Mouse (Mus musculus): ENCODE measurements at regions not wholly inside any gene's neighbourhood (a gene's known extent, or its start where the extent isn't known, plus 50 kb on each side); places are given as distances from the start of the nearest gene placed in this dataset.

DNA sequence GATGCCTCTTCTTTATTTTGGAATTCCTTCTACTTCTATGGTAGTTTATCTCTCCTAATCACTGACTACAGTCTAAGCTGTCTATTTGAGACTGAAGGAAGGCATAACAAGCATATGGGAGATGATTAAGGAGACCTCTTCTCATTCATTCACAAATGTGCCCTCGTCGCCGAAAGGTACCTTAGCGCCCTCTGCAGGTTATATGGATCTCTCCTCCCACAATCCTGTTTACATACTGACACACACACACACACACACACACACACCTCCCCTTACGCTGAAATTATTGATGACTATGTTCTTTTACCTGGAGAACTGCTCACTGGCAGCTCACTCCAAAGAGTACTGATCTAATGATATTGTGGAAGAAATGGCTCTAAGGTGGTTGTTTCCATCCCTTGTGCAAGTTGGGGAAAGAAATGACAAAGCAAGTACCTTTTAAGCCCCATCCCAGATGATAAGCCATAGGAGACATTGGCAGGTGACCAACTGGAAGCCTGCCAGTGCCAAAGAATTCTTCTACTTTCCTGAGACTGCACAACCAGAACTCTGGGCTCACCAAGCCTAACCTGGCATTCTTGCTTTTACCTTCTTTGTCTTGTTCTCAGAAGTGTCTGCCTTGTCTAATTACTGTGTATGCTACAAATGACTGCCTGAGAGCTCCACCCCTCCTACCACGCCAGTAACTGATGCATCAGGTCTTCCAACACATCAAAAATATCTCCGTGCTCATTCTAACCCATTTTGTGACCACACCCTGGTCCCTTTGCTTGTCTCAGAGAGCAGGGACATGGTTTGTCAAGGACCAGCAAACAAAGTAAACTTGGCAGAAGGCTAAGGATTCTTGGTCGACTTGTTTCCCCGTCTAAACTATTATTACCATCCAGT is 227.8 kb upstream of the Adgrl2 start:
- DNase-seq: no peak

DNA sequence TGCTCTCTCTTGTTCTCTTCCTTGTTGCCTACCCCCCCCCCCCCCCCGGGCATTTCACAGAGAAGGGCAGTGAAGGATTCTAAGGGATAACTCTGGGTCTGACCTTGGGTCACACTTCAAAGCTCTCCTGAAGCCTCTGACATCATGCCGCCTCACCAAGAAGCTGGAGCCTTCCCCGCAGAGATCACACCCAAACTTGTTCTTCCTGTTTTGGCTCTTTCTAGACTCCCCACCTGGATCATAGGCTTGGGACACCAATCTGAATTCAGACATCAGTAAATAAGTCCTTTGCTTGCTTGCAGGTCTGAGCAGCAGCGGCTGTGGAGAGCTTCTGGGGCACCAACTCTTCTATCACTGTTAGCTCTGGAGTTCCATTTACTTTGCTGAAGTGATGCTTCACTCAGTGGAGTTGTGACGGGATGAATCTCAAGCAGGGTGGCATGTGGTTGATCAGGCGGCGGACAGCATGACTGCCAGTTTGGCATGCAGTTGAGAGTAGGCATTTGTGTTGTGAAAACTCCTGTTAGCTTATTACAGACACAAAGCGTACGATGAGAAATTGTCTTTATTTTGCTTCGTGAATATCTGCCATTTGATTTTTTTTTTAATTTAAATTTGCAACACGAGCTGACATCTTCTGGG is 226.5 kb upstream of the Adgrl2 start:
- DNase-seq: no peak

DNA sequence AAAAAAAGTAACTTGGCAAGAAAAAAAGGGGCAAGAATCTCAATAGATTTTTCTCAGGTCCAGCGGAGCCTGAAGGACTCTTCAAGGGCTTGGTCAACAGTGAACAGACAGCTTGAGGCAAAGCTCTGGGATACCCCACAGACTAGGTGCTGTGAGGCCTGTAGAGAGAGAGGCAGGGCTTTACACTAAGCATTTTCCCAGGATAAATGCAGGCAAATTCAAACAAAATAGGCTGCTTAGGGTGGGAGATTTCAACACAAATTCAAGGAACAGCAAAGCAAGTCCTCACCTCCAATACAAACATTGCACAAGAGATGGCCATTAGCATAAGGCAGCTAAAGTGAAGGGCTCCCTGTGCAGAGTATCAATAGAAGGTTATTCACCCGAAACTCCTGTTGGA is 225.3 kb upstream of the Adgrl2 start:
- peak; percentile 41 for DNase-seq

DNA sequence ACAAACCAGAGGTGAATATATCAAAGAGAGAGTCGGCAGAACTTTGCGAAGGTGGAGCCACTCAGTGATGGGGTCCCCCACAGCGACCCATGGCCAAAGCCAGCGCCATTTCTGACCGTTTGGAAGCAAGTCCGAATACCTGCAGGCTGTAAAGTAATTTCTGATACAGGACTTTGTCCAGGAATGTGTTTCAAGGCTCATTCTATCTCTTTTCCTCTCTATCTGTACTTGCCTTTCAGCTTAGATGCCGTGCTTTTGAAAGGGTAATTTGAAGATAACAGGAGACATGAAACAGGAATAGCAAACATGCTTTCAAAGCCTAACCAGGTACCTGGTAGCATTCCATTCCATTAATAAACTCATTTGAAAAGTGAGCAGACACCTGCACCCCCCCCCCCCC is 221.6 kb upstream of the Adgrl2 start:
- no peak for DNase-seq

DNA sequence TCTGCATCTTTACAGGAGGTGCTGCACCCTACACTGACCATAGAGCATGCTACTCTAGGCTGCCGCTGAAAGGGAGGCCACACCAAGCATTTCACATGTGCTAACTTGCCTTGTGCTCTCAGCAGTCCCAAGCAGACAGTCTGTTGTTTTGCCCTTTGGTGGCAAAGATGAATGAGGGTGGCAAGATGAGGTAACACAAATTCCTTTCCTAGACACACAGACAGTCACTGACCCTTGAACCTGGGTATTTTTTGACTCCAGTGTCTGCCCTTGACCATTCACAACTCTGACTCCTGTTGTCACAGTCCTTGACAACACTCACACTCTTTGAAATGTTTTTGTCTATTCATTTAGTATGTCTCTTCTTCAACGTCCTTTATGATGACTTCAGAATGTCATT is 218.9 kb upstream of the Adgrl2 start:
- DNase-seq: no peak

DNA sequence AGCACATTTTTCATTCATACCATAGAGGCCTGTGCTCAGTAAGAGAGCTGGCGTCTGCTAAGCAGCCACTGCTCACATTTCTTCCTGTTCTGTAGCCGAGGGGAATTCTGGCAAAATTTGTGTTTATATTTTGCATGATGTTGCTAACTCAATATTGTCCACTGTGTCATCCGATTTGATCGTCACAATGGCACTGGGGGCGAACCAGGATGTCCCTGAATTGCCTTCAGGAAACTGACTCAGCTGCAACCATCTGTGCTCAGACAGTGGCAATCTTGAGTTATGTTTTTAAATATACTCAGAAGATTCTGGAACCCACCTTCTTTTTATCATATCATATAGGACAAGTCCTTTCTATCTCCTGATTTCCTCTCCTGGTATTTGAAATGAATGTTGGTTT is 213.1 kb upstream of the Adgrl2 start:
- DNase-seq: no peak

DNA sequence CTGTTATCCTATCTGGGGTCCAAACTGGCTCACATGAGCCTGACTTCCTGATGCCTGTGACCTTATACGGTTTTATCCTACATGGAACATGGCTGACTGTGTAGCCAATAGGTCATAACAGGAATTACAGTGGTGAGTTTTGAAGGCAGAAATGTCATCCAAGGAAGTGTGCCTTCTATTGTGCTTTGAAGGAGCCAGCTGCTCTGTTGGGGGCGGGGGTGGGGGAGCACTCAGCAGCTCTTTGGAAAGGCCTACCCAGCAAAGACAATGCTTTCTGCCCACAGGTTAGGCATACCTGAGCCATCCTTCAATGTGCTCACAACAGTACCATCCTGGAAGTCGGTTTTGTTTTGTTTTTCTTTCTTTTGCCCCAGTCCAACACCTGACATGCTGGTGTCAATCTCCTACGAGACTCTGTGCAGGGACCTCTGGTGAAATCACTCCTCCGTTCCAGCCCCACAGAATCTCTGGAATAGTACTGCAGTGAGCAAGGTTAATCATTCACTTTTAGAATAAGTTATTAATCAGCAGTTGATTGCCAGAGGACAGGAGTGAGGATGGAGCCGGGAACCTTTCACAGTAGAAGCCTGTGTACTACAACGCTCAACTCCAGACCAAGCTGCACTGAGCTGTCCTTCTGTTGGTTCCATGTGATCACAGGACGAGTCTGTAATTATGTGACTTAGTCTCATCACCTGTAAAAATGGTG is 206.3 kb upstream of the Adgrl2 start:
- peak; percentile 84 for DNase-seq

DNA sequence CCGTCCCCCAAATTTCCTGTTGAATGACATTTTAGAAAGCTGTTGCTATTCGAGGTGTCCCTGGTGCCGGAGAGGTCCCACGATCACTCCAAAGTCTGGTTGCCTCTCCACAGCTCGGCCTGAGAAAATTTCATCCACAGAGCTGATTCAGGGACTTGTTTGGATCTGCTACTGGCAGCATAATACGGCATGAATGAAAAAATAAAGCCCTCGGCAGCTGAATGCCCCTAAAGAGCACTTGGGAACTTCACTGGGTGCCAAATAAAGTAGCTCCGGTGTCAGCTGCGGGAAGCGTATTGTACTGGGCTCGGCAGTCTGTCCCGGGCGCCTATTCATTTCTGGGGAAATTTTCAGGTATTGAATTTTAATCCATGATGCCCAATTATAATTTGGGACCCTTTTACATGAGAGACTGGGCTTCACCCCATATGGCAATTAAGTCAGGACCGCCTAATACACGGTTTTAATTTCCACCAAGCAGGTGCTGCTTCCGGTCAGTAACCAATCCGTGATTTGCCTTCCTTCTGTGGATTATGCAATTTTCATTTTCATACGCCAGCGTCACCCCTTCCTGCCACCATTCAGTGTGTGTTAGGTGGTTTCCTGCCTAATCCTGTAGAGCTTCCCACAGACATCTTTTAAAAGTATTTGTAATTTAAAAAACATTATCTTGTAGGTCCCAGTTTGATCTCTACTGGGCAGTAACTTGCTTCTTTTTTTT is 200.7 kb upstream of the Adgrl2 start:
- DNase-seq: no peak

DNA sequence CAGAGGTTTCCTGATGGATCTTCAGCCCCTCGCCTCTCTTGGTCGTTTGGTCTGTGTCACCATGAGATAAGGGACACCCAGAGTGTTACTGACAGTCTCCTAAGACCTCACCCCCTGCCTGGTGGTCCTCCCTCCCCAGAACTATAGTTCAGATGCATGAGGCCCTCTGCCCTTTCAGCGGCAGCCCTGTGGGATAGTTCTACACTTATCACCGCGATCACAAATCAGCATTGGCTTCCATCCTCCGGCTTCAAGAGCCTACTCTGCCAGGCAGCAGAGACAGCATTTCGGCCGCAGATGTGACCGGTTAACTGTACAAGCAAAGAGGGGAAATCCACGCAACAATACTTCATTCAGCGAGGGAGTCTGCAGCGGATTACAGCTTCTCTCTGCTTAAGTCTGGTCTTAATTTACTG is 193.8 kb upstream of the Adgrl2 start:
- DNase-seq: no peak

DNA sequence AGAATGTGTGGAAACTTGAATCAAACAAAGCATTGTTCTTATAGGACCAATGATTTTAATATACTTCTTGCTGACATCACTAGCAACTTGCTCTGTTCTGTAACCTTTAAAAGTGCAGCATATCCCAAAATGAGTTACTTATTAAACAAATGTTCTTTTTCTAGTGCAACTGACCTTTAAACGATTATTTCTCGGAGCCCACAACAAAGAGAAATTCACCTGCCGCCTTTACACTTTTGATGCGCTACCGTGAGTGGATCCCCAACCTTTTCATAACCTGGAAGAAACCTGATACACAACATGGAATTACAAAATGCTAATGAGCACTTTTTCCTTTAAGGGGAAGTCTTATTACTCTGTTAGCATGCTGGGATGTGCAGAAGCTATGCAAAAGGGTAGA is 191.7 kb upstream of the Adgrl2 start:
- no peak for DNase-seq

DNA sequence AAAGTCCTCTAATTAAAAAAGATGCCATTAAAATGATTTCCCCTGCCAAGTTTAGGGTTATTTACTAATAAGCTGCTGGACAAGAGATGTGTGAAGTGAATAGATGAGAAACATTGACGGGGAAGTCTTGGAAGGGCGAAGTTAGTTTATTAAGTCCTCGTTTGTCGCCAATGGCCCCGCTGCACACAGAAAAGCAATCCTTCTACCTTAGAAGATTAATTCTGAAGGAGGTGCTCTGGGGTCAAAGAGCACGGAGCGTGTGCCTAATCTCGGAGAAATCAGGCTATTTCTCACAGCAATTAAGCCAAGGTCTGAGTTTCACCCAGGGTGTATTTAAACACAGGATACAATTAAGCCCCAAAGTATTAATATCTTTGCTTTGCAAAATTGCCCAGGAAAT is 189.8 kb upstream of the Adgrl2 start:
- no peak for DNase-seq

DNA sequence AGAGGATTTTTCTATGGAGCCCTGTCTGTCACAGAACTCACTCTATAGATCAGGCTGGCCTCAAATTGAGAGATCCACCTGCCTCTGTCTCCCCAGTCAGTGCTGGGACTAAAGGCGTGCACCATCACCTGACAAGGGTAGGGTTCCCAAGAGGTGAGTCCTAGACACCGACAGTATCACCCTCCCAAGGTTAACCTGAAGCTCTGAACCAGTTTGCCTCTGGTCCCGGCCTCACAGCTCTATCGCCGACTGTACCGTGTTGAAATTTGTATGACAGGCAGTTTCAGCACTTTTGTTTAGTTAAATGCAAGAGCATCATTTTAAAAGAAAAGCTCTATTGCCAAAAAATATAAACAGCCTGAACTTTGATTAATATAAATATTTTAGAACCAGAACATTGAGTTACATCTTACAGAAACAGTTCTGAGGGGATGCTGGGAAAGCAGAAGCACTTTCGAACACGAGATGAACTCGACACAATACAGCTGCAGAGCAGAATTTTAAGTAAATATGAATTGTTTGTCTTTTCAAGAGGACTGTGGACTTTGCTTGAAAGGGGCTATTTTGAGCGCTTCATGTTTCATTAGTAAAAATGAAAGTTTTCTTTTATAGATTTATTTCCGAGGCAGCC is 189.2 kb upstream of the Adgrl2 start:
- DNase-seq: no peak

DNA sequence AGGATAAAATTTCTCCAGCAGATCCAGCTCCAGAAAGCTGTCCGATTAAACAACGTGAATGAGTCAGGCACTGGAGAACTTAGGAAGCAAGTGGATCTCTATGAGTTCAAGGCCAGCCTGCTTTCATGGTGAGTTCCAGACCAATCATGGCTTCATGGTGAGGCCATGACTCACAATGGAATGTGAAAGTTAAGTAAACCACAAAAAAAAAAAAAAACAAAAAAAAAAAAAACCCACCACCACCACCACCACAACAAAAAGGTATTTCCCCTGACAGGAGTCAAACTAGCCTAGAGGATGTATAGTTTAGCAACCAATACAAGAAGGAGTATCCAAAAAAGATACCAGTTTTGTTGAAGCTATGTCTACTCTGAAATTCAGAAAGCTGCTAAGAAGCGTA is 188.5 kb upstream of the Adgrl2 start:
- DNase-seq: no peak

DNA sequence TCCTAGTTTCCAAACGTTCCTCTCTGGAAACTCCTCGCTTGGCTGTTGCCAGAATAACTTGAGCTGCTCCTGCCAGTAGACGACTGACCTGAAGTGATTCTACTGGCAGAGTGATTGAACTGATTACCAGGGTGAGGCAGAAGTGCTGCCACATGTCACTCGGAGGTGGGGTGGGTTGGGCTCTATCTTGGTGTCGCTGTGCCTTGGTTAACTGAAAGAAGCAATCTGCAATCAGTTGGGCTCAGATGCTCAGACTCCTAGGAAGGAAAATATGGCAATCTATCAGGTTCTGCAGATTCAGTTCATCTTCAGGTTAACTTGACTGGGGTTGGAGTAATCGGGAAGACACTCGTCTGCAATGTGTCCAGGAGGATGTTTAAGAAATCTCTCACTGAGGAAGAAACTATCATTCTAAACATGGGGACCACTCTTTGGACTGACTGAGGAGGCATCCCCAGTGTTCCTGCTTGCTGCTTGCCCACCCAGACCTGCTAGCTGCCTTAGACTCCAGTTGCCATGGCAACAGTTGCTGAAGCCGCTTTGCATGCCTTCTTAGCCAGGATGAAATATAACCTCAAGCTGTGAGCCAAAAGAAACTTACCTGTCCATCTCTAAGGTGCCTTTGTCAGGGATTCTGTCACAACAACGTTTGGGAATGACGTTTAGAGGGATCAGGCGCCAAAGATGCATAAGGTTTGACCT is 184.5 kb upstream of the Adgrl2 start:
- no peak for DNase-seq

DNA sequence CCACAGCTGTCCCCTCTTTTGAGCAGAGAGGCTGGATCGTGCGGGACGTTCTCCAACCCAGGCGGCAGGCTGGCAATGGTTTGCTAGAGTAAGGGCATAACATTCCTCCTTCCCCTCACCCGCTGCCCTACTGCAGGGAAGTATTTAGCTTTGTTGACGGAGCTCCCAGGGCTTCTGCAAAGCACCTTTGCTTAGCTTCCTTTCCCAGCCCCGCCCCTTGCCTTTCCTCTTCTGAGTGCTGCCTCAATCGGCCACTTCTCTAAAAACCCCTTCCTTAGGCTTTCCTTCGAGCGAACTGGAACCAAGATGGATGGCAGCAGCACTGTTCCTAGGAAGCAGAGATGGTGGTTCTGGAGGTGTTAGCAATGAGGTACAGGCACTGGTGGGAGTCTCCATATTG is 183.2 kb upstream of the Adgrl2 start:
- no peak for DNase-seq

DNA sequence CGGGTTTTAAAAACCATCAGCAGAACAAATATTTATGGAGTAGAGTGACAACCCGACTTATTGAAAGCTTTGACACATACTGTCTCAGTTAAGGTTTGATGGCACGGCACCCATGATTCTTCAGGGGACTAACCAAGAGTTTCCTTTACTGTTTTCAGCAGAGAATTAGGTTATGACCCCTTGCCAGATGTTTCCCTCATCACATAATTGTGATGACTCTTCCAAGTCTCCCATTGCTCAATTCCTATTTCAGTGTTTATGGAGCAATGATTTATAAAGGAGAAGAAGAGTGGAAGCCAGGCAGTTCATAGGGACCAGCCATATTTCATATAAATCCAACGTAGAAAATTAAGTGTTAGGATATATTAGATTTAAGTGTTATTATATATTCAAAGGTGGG is 181.4 kb upstream of the Adgrl2 start:
- DNase-seq: no peak

DNA sequence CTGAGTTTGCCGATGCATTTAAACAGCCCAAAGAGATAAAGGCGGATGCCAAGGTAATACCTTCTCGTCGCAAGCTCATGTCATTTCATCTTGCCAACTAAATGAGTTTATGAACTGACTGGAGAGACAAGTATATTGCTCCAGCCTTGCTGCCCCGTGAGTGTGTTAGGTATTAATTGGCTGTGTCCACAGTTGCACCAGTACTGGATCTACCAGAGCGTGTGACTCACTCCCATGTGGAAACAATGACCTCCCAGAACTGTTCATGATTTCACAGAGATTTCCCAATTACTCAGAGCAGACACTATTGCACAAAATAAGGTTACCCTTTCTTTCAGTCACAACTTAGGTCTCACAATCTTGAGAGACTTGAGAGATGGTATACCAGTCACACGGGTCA is 179.8 kb upstream of the Adgrl2 start:
- DNase-seq: no peak

DNA sequence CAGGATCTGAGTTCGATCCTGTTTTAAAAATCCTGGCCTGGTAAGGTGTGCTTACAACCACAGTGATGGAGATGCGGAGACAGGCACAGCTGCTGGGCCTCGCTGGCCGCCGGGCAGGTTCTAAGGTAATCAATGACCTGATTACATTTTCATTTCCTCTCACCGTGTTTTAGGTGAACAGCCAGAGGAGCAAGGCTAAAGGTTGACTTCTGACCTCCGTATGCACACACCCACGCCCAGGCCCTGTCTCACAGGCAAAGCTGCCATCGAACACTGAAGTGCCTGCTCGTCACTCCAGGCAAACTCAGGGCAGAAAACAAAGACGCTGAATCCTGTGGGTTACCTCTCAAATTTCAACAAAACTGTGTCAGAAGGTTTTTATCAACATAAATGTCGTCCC is 179.1 kb upstream of the Adgrl2 start:
- no peak for DNase-seq

DNA sequence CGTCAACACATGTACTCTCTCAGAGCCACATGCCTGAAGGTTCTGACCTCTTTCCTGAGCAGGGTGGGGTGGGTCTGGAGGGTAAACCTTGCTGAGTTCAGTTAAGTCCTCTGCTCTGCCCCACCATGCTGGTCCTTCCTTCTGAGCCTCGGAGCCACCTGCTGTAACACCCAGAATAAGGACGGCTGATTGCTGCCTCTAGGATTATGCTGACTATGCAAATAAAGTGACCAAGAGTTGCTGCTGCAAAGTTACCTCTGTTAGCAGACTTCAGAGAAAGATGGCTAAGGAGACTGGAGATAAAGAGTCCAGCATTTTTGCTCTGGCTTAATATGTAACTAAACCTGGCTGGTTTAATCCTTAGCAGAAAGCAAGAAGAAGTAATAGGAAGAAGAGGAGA is 177.6 kb upstream of the Adgrl2 start:
- no peak for DNase-seq

DNA sequence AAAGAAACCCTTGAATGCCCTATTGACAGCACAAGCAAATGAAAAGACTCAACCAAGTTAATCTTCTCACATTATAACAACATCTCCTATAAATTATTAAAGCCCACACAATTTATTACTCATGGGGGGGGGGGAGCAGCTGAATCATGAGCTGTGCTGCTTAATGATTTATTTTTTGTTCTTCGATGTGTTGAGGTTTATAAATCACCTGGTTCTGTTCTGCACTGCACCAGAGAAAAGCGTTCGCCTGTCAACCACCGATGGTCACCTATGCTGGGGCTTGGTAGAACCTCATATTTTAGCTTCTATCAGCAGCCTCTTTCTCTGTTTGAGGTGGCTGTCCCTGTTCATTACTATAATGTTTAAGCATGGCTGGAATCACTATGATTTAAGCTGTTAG is 174.4 kb upstream of the Adgrl2 start:
- no peak for DNase-seq

DNA sequence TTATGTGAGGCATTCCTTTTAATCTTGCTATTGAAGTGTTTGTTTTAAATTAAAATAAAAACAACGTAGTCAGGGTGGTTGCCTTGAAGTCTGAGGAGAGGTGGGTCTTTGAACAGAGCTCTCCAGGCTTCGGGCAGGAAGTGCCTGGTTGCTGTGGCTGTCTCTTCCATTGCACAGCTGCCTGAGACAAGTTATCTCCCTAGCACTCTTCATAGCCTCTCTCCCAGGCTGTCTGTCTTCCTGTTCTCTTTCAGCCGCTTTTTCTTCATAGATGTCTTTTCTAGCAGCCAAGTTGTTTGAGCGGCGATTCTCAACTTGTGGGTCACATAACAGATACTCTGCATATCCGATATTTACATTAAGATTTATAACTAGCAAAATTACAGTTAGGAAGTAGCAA is 173.2 kb upstream of the Adgrl2 start:
- no peak for DNase-seq

DNA sequence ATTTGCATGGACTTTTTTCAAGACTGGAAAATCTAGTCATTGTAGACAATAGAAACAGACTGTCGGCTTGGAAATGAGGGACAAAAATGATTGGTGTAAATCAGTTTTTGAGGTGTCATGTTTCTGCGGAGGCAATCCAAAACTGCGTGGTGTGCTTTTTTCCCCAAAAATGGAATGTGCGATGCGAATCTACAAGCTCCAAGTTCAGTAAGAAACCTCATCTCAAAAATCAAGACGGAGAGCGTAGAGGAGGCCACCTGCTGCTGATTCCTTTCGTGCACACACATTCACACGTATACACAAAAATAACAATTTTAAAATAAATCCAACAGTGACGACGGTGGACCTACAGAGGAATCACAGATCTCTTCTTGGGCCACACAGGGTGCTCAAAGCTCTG is 170.5 kb upstream of the Adgrl2 start:
- no peak for DNase-seq
